Mouse (Mus musculus): ENCODE results near the gene Mns1. TPM values are rescaled to one million over a fixed set of nuclear protein-coding genes. Genes with fewer than 3 reads are reported as not detected.

The Mns1 gene
- polyA plus RNA-seq, 1 experiment from 2014 or later = 37.4 TPM

DNA sequence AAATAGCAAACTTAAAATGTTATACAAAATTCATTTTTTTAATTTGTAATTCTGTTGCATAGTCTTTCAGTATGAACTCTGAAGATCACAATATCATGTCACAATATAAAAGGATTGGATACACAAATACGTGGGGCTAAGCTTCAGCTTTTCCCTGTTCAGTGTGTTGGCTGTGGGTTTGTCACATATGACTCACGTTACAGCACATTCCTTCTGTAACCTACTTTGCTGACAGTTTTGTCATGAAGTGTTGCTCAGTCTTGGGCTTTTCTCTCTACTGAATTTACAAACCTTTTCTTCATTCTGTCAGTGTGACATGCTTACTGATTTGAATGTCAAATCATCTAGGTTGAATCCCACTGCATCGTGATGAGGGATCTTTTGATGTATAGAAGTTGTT lies 21.9 kb downstream of the Mns1 start:
- H3K4me3 ChIP-seq (ENCODE audit: low read length) = no peak overlapping the region
- no peak overlapping the region for H3K27ac ChIP-seq (ENCODE audit: low read depth, low read length)
- H3K36me3 ChIP-seq (ENCODE audit: control insufficient read depth, insufficient read depth, low read length) = peaks cover 47% of the 10 kb centered on the region
- H3K9ac ChIP-seq (ENCODE audit: low read depth, low read length) = no peak overlapping the region
- H3K9me3 ChIP-seq (ENCODE audit: control insufficient read depth, low read length) = no peaks in the 10 kb centered on the region
- WGBS = 87% methylated on average over 3 of the region's 3 CpGs
- ATAC-seq (ENCODE audit: low FRiP score, low TSS enrichment) = no peak
- no peaks in the 10 kb centered on the region for H3K4me1 ChIP-seq (ENCODE audit: control insufficient read depth, insufficient read depth, low read length)
- H3K27me3 ChIP-seq (ENCODE audit: control insufficient read depth, insufficient read depth, low read length) = no peaks in the 10 kb centered on the region
- H3K4me2 ChIP-seq (replicated peaks; ENCODE audit: low read depth, low read length) = no peak overlapping the region

DNA sequence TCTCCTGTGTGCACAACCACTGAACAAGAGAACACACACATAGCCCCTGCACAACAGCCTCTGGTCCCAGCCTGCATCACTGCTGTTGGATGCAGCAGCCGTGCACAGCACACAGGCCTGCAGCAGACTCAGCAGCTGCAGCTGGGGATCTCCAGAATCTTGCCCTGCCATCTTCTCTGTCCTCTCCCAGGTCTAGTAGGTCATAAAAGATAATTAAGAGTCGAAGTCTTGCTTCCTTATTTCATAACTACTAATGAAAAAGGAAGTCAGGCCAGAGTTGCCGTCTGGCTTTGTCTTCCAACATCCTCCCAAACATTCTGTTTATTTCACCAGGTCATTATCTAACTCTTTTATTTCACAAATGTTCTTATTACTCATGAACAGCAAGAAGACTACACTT lies 23.0 kb downstream of the Mns1 start:
- no peak overlapping the region for H3K4me2 ChIP-seq (replicated peaks; ENCODE audit: low read depth, low read length)

DNA sequence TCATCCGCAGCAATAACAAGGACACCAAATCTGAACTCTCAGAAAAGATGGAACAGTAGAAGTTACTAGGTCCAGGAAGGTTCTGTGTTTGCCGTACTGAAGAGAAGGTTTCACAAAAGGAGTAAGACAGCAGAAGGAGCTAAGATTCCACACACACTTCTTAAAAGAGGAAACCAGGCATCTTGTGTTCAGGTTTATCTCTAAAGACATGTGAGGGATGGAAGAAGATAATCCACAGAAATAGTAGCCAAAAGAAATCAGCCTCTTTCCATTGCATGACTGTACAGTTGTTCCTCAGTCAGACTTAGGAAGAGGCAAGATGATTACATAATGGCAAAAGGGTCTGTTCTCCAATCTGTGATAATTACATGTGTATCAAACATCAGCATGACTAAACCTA lies 24.6 kb downstream of the Mns1 start:
- Histone ChIP-seq H3K36me3 (ENCODE audit: control insufficient read depth, insufficient read depth, low read length) (peaks cover 40% of the 10 kb centered on the region), H3K27me3 (ENCODE audit: control insufficient read depth, insufficient read depth, low read length) (no peaks in the 10 kb centered on the region), H3K9ac (ENCODE audit: low read depth, low read length) (no peak overlapping the region), H3K4me1 (ENCODE audit: control insufficient read depth, insufficient read depth, low read length) (no peaks in the 10 kb centered on the region), H3K9me3 (ENCODE audit: control insufficient read depth, low read length) (no peaks in the 10 kb centered on the region), H3K4me3 (ENCODE audit: low read length) (no peak overlapping the region), H3K27ac (ENCODE audit: low read depth, low read length) (no peak overlapping the region), H3K4me2 (replicated peaks; ENCODE audit: low read depth, low read length) (no peak overlapping the region)
- 96% methylated on average over 2 of the region's 2 CpGs for WGBS
- no peak for ATAC-seq (ENCODE audit: low FRiP score, low TSS enrichment)

More for the DNA sequence above, 23.0 kb downstream of the Mns1 start:
- no peaks in the 10 kb centered on the region for H3K9me3 ChIP-seq (ENCODE audit: control insufficient read depth, low read length)
- 78% methylated on average over 3 of the region's 3 CpGs for WGBS
- ATAC-seq (ENCODE audit: low FRiP score, low TSS enrichment) = no peak
- no peak overlapping the region for H3K9ac ChIP-seq (ENCODE audit: low read depth, low read length)
- peaks cover 49% of the 10 kb centered on the region for H3K36me3 ChIP-seq (ENCODE audit: control insufficient read depth, insufficient read depth, low read length)
- H3K4me3 ChIP-seq (ENCODE audit: low read length) = no peak overlapping the region
- H3K27ac ChIP-seq (ENCODE audit: low read depth, low read length) = no peak overlapping the region
- H3K27me3 ChIP-seq (ENCODE audit: control insufficient read depth, insufficient read depth, low read length) = no peaks in the 10 kb centered on the region
- H3K4me1 ChIP-seq (ENCODE audit: control insufficient read depth, insufficient read depth, low read length) = no peaks in the 10 kb centered on the region

DNA sequence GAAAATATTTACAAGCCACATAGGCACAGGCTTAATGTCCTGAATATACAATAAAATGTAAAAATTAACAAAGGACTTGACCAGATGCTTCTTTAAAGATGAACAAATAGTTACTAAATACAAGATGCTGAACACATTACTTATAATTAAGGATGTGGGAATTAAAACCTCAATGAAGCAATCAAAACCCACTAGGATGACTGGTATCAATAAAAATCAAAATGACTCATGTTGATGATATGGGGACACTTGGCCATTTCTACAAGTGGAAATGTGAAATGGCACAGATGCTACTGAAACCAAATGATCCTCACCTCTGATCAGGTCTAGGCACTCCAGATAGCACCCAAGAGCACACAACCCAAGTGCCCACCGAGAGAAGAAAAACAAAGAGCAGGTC lies 27.0 kb downstream of the Mns1 start:
- no peaks in the 10 kb centered on the region for H3K4me1 ChIP-seq (ENCODE audit: control insufficient read depth, insufficient read depth, low read length)
- no peak overlapping the region for H3K4me2 ChIP-seq (replicated peaks; ENCODE audit: low read depth, low read length)
- no peak overlapping the region for H3K4me3 ChIP-seq (ENCODE audit: low read length)
- WGBS = 100% methylated on average over 1 of the region's 1 CpGs
- H3K9ac ChIP-seq (ENCODE audit: low read depth, low read length) = no peak overlapping the region
- no peak for ATAC-seq (ENCODE audit: low FRiP score, low TSS enrichment)
- H3K27ac ChIP-seq (ENCODE audit: low read depth, low read length) = no peak overlapping the region
- no peaks in the 10 kb centered on the region for H3K9me3 ChIP-seq (ENCODE audit: control insufficient read depth, low read length)
- H3K36me3 ChIP-seq (ENCODE audit: control insufficient read depth, insufficient read depth, low read length) = peaks cover 28% of the 10 kb centered on the region
- no peaks in the 10 kb centered on the region for H3K27me3 ChIP-seq (ENCODE audit: control insufficient read depth, insufficient read depth, low read length)

DNA sequence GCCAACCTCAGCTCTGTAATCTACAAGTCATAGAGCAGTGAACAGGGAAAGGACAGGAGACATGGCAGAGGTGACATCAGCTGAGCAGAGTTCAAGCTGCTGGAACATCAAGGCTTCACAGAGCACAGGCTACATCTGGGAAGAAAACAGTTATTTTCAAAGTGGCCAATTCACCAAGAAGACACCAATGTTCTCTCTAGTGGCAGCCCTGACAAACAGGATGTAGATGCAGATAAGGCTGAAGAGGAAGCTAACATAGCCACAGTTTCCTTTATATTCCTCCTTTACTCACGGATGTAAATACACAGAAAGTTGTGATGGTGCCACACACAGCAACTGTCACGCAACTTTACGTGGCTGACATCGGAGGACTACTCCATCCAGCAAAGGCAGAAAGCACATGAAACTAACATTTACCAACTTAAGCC lies 28.0 kb downstream of the Mns1 start:
- Histone ChIP-seq H3K36me3 (ENCODE audit: control insufficient read depth, insufficient read depth, low read length) (peaks cover 19% of the 10 kb centered on the region), H3K27me3 (ENCODE audit: control insufficient read depth, insufficient read depth, low read length) (no peaks in the 10 kb centered on the region), H3K4me2 (replicated peaks; ENCODE audit: low read depth, low read length) (no peak overlapping the region), H3K27ac (ENCODE audit: low read depth, low read length) (no peak overlapping the region), H3K9me3 (ENCODE audit: control insufficient read depth, low read length) (no peaks in the 10 kb centered on the region), H3K9ac (ENCODE audit: low read depth, low read length) (no peak overlapping the region), H3K4me3 (ENCODE audit: low read length) (no peak overlapping the region), H3K4me1 (ENCODE audit: control insufficient read depth, insufficient read depth, low read length) (no peaks in the 10 kb centered on the region)
- no peak for ATAC-seq (ENCODE audit: low FRiP score, low TSS enrichment)
- WGBS = 85% methylated on average over 4 of the region's 4 CpGs

DNA sequence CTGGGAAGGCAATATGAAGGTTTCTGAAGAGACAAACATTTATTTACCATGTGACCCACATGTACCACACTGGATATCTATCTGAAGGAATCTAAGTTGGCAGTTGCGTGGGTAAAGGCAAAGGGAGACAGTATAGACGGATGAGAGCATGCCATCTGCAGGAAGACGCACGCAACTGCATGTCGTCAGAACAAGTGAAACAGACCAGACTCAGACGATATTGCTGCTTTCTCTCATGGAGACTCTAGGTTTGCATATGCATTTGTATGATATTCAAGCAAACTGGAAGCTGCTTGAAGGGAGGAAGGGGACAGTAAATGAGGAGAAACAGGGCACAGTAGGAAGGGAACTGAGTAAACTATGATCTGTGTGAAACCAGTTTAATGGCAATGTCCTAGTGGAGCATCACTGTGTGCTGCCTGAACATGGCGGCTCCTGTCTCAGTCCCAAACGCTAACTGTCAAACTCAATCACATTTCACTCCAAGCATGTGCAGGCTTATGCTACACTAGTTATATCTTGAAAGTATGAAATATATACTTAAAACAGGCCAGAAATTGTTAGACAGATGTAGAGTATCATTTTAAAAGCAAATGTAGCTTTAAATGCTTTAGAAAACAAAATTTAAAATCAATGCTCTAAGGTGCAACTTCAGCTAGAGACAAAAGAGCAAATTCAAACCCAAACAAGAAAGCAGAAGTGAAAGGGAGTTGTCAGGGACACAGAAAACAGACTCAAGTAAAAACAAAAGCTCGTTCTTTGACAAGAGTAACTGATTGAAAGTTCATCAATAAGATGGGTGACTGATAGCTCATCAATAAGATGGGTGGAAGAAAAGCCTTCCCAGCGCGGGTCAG lies 30.0 kb downstream of the Mns1 start:
- H3K9ac ChIP-seq (ENCODE audit: low read depth, low read length) = no peak overlapping the region
- H3K4me3 ChIP-seq (ENCODE audit: low read length) = no peak overlapping the region
- H3K27me3 ChIP-seq (ENCODE audit: control insufficient read depth, insufficient read depth, low read length) = no peaks in the 10 kb centered on the region
- H3K9me3 ChIP-seq (ENCODE audit: control insufficient read depth, low read length) = no peaks in the 10 kb centered on the region
- H3K36me3 ChIP-seq (ENCODE audit: control insufficient read depth, insufficient read depth, low read length) = peaks cover 11% of the 10 kb centered on the region; the same call in 1 of the 2 replicates
- H3K4me1 ChIP-seq (ENCODE audit: control insufficient read depth, insufficient read depth, low read length) = no peaks in the 10 kb centered on the region
- no peak overlapping the region for H3K4me2 ChIP-seq (replicated peaks; ENCODE audit: low read depth, low read length)
- 69% methylated on average over 11 of the region's 11 CpGs for WGBS
- no peak overlapping the region for H3K27ac ChIP-seq (ENCODE audit: low read depth, low read length)
- ATAC-seq (ENCODE audit: low FRiP score, low TSS enrichment) = no peak

DNA sequence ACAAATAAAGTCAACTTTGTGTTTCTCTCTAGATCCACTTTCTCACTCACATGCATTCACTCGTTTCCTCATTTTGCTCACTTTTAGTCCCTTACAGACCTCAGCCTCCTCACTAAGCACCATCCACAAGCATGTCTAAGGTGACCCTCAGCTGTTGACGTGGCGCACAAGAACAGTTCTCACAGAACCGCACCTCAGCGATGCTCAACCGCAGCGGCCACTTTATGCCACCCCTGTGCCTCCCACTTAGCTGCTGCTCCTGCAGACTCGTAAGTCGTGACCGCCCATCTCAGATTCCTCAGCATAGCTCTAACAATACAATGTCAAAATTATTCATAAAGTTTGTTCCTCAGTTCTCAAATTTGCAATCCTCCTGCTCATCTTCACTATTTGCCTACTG lies 30.8 kb downstream of the Mns1 start:
- no peaks in the 10 kb centered on the region for H3K9me3 ChIP-seq (ENCODE audit: control insufficient read depth, low read length)
- no peaks in the 10 kb centered on the region for H3K27me3 ChIP-seq (ENCODE audit: control insufficient read depth, insufficient read depth, low read length)
- no peaks in the 10 kb centered on the region for H3K4me1 ChIP-seq (ENCODE audit: control insufficient read depth, insufficient read depth, low read length)
- WGBS = 85% methylated on average over 10 of the region's 10 CpGs
- no peak overlapping the region for H3K9ac ChIP-seq (ENCODE audit: low read depth, low read length)
- H3K27ac ChIP-seq (ENCODE audit: low read depth, low read length) = no peak overlapping the region
- no peak overlapping the region for H3K4me3 ChIP-seq (ENCODE audit: low read length)
- H3K36me3 ChIP-seq (ENCODE audit: control insufficient read depth, insufficient read depth, low read length) = peaks cover 12% of the 10 kb centered on the region; the same call in 1 of the 2 replicates
- no peak for ATAC-seq (ENCODE audit: low FRiP score, low TSS enrichment)
- H3K4me2 ChIP-seq (replicated peaks; ENCODE audit: low read depth, low read length) = no peak overlapping the region

DNA sequence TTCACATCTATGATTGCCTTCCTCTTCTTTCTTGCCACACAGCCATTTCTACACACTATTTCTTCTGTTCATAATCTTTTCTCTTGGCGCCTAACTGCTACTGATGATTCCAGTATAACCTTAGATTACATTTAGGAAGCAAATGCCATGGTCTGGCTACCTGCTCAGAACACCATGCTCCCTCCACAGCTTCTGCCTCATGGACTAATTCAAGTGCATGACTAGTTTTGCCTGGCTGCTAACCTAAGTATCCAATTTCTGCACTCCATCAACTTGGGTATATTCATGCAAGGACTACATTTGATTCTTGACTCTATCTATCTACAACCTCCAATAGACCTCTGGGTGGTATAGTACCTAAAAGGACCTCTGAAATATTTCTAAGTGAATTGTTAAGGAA lies 32.0 kb downstream of the Mns1 start:
- ATAC-seq (ENCODE audit: low FRiP score, low TSS enrichment) = no peak
- no peaks in the 10 kb centered on the region for H3K9me3 ChIP-seq (ENCODE audit: control insufficient read depth, low read length)
- H3K27me3 ChIP-seq (ENCODE audit: control insufficient read depth, insufficient read depth, low read length) = no peaks in the 10 kb centered on the region
- H3K4me2 ChIP-seq (replicated peaks; ENCODE audit: low read depth, low read length) = no peak overlapping the region
- no peaks in the 10 kb centered on the region for H3K4me1 ChIP-seq (ENCODE audit: control insufficient read depth, insufficient read depth, low read length)
- 95% methylated on average over 1 of the region's 1 CpGs for WGBS
- no peak overlapping the region for H3K27ac ChIP-seq (ENCODE audit: low read depth, low read length)
- H3K9ac ChIP-seq (ENCODE audit: low read depth, low read length) = no peak overlapping the region
- no peak overlapping the region for H3K4me3 ChIP-seq (ENCODE audit: low read length)
- peaks cover 12% of the 10 kb centered on the region; the same call in 1 of the 2 replicates for H3K36me3 ChIP-seq (ENCODE audit: control insufficient read depth, insufficient read depth, low read length)

DNA sequence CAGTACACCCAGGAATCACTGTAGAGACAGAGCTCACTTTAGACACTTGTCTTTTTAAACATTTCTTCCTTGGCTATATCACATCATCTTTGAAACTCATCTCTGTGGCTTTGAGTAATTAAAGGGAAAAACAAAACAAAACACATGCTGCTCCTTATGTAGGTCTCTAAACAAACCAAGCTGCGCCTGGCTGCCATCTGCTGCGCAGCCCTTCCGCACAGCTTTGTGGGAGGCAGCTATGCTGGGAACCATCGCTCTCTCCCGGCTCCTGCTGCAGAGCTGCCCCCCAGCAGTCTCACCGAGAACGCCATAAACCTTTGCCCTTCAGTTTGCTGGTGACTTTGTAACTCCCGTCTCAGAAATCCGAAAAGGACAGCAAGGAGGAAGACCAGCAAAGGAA lies 37.7 kb downstream of the Mns1 start:
- no peaks in the 10 kb centered on the region for H3K9me3 ChIP-seq (ENCODE audit: control insufficient read depth, low read length)
- H3K27ac ChIP-seq (ENCODE audit: low read depth, low read length) = no peak overlapping the region
- H3K4me1 ChIP-seq (ENCODE audit: control insufficient read depth, insufficient read depth, low read length) = no peaks in the 10 kb centered on the region
- no peaks in the 10 kb centered on the region for H3K27me3 ChIP-seq (ENCODE audit: control insufficient read depth, insufficient read depth, low read length)
- no peak overlapping the region for H3K4me3 ChIP-seq (ENCODE audit: low read length)
- H3K9ac ChIP-seq (ENCODE audit: low read depth, low read length) = no peak overlapping the region
- 61% methylated on average over 9 of the region's 9 CpGs for WGBS
- H3K36me3 ChIP-seq (ENCODE audit: control insufficient read depth, insufficient read depth, low read length) = peaks cover 42% of the 10 kb centered on the region
- H3K4me2 ChIP-seq (replicated peaks; ENCODE audit: low read depth, low read length) = no peak overlapping the region
- ATAC-seq (ENCODE audit: low FRiP score, low TSS enrichment) = no peak

All from kidney, embryonic 14.5 days (tissue).